Mouse (Mus musculus): ENCODE measurements around the gene Arf3. TPM values are rescaled to one million over a fixed set of nuclear protein-coding genes. Genes with fewer than 3 reads are reported as not detected.
"Not testable (repeated sequence)": the region's sequence is repeated elsewhere in the genome, so short reads cannot be mapped to it uniquely, and the experiment has no call there.

Gene Arf3
- total RNA-seq, 2 experiments from 2014 or later: 7.4 to 8.2 TPM

GRCm38 (mm10) chr15:98768259-98768658, 5.2 kb upstream of the Arf3 start:
- intact Hi-C loops (cut with DNase I): loop anchor here (10.0 kb wide), 1 partner anchor 1487 kb away; no protein-coding TSS in a partner anchor
- no peak for DNase-seq

- intact Hi-C loops (cut with DNase I): loop anchor here (10.0 kb wide), 1 partner anchor 1489 kb away; no protein-coding TSS in a partner anchor
These were observed 2.9 kb upstream of the Arf3 start for GRCm38 (mm10) chr15:98765929-98766328.

GRCm38 (mm10) chr15:98762201-98762621, 803 bp downstream of the Arf3 start:
- peak; percentile 49 to 63 for DNase-seq
- intact Hi-C loops (cut with DNase I): loop anchor here (10.0 kb wide), 1 partner anchor 1493 kb away; no protein-coding TSS in a partner anchor

More at GRCm38 (mm10) chr15:98765929-98766328, 2.9 kb upstream of the Arf3 start:
- DNase-seq: no peak

GRCm38 (mm10) chr15:98754125-98754524, 8.9 kb downstream of the Arf3 start:
- no peak for DNase-seq
- intact Hi-C loops (cut with DNase I): no loop called here

GRCm38 (mm10) chr15:98753021-98753423, 10.0 kb downstream of the Arf3 start:
- intact Hi-C loops (cut with DNase I): no loop called here

GRCm38 (mm10) chr15:98749093-98749492, 13.9 kb downstream of the Arf3 start:
- intact Hi-C loops (cut with DNase I): no loop called here
- DNase-seq: no peak

More at GRCm38 (mm10) chr15:98753021-98753423, 10.0 kb downstream of the Arf3 start:
- no peak for DNase-seq

GRCm38 (mm10) chr15:98747296-98747695, 15.7 kb downstream of the Arf3 start:
- intact Hi-C loops (cut with DNase I): no loop called here
- no peak for DNase-seq

- intact Hi-C loops (cut with DNase I): no loop called here
These were observed 16.6 kb downstream of the Arf3 start for GRCm38 (mm10) chr15:98746344-98746965.

GRCm38 (mm10) chr15:98743863-98744262, 19.2 kb downstream of the Arf3 start:
- not testable (repeated sequence) for DNase-seq

More at GRCm38 (mm10) chr15:98746344-98746965, 16.6 kb downstream of the Arf3 start:
- no peak for DNase-seq

GRCm38 (mm10) chr15:98742766-98743428, 20.1 kb downstream of the Arf3 start:
- intact Hi-C loops (cut with DNase I): no loop called here
- no peak for DNase-seq

More at GRCm38 (mm10) chr15:98743863-98744262, 19.2 kb downstream of the Arf3 start:
- intact Hi-C loops (cut with DNase I): not testable (repeated sequence)

- intact Hi-C loops (cut with DNase I): no loop called here
- no peak for DNase-seq
These were observed 22.8 kb downstream of the Arf3 start for GRCm38 (mm10) chr15:98740219-98740618.

GRCm38 (mm10) chr15:98738796-98739195, 24.2 kb downstream of the Arf3 start:
- no peak for DNase-seq
- intact Hi-C loops (cut with DNase I): no loop called here

GRCm38 (mm10) chr15:98737881-98738280, 25.1 kb downstream of the Arf3 start:
- intact Hi-C loops (cut with DNase I): no loop called here
- no peak for DNase-seq

GRCm38 (mm10) chr15:98736521-98736920, 26.5 kb downstream of the Arf3 start:
- DNase-seq: no peak
- intact Hi-C loops (cut with DNase I): no loop called here

GRCm38 (mm10) chr15:98733976-98734566, 28.9 kb downstream of the Arf3 start:
- intact Hi-C loops (cut with DNase I): no loop called here
- no peak for DNase-seq

GRCm38 (mm10) chr15:98733370-98733769, 29.6 kb downstream of the Arf3 start:
- intact Hi-C loops (cut with DNase I): no loop called here
- no peak for DNase-seq

- intact Hi-C loops (cut with DNase I): no loop called here
These were observed 30.9 kb downstream of the Arf3 start for GRCm38 (mm10) chr15:98732006-98732531.

GRCm38 (mm10) chr15:98730790-98731189, 32.2 kb downstream of the Arf3 start:
- intact Hi-C loops (cut with DNase I): no loop called here
- DNase-seq: no peak

More at GRCm38 (mm10) chr15:98732006-98732531, 30.9 kb downstream of the Arf3 start:
- no peak for DNase-seq

- intact Hi-C loops (cut with DNase I): no loop called here
- no peak for DNase-seq
These were observed 33.0 kb downstream of the Arf3 start for GRCm38 (mm10) chr15:98729791-98730545.

GRCm38 (mm10) chr15:98728366-98728765, 34.6 kb downstream of the Arf3 start:
- DNase-seq: no peak
- intact Hi-C loops (cut with DNase I): no loop called here

All from gastrocnemius, postnatal 36 days (tissue).